ENCODE assay signal across 8 mouse cellular contexts in the genomic region with DNA sequence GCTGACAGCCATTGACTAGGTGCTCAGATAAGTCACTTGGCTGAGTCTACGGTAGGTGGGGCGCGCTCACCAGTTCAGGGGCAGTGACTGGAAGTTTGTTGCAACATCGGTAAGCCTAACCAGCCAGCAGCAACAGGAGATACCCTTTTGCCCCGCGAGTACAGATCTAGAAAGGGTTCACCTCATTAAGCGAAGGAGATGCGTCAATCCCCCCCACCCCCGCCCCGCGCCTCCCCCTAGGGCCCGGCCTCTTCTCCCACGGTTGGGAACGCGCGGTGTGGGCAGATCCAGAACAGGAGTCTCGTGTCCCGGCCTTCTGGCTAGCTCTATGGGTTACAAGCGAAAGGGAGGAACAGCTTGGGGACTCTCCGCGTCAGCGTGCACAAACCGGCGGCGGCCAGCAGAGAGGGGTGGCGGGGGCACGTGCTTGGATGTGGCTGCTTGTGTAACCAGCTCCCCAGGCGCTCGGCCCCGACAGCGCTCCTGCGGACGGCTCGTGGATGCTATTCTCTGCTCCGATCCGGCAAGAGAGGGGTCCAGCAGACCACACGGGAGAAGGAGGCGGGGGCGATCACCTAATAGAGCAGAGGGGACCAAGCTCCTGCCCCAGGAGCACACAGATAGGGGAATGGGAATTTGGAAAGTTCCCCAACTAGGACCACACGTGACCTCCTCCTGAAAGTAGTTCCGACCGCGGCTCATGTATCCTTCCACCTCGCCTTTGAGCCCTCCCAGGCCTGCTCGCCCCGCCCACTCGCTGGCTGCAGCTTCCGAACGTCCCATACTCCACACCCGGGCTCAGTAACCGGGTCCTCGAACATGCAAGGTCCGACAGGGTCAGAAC. TPM values are rescaled to one million over a fixed set of nuclear protein-coding genes. Genes with fewer than 3 reads are reported as not detected.
A peak's percentile ranks its signal among the peaks of the same experiment; 100 is the strongest.
DNase-seq lines count a peak whose midpoint lies in the region; ATAC-seq and TF ChIP-seq lines count a peak whose summit lies in the region.

No protein-coding gene starts in this region.

- H3K4me1 ChIP-seq in erythroblast, embryonic 14.5 days (ENCODE audit: control insufficient read depth): peaks cover 45% of the 10 kb centered on the region
- H3K4me1 ChIP-seq in heart, embryonic 12.5 days (replicated peaks): peaks cover 22% of the 10 kb centered on the region
- H3K4me1 ChIP-seq in kidney, postnatal 0 days (replicated peaks; ENCODE audit: insufficient read depth, low read length): no peaks in the 10 kb centered on the region
- H3K4me1 ChIP-seq in liver, embryonic 12.5 days: peaks cover 39% of the 10 kb centered on the region
- H3K4me1 ChIP-seq in stomach, embryonic 15.5 days: 0 out of 2 replicates have a peak, but pooled peaks cover 4% of the 10 kb centered on the region

- H3K9me3 ChIP-seq in erythroblast, embryonic 14.5 days (ENCODE audit: control insufficient read depth, low read length): no peaks in the 10 kb centered on the region
- no peaks in the 10 kb centered on the region for H3K9me3 ChIP-seq in heart, embryonic 12.5 days (replicated peaks)
- H3K9me3 ChIP-seq in kidney, postnatal 0 days (replicated peaks; ENCODE audit: low read length): no peaks in the 10 kb centered on the region
- no peaks in the 10 kb centered on the region for H3K9me3 ChIP-seq in liver, embryonic 12.5 days (replicated peaks)
- no peaks in the 10 kb centered on the region for H3K9me3 ChIP-seq in stomach, embryonic 15.5 days

- under 1% methylated on average over 51 of the region's 53 CpGs for WGBS in heart, embryonic 12.5 days
- WGBS in kidney, postnatal 0 days: under 1% methylated on average over 50 of the region's 53 CpGs
- under 1% methylated on average over 53 of the region's 53 CpGs for WGBS in liver, embryonic 12.5 days (ENCODE audit: insufficient replicate concordance)
- WGBS in stomach, embryonic 15.5 days: under 1% methylated on average over 53 of the region's 53 CpGs

- DNase-seq in brain, embryonic 14.5 days (ENCODE audit: low read depth): peak; percentile 99
- DNase-seq in kidney, postnatal 0 days (ENCODE audit: low spot score): peak; percentile 98
- peak; percentile 91 to 93 for DNase-seq in natural killer cell, adult 2 months (ENCODE audit: low spot score in 2 of 2)

- H3K4me3 ChIP-seq in C2C12 (ENCODE audit: insufficient read depth, poor library complexity, severe bottlenecking): peak overlapping the region; percentile 53
- H3K4me3 ChIP-seq in erythroblast, embryonic 14.5 days (replicated peaks): peak overlapping the region; percentile 87
- H3K4me3 ChIP-seq in heart, embryonic 12.5 days: peak overlapping the region; percentile 99
- H3K4me3 ChIP-seq in kidney, postnatal 0 days (replicated peaks; ENCODE audit: low read depth, low read length): peak overlapping the region; percentile 97
- peak overlapping the region; percentile 96 for H3K4me3 ChIP-seq in liver, embryonic 12.5 days
- H3K4me3 ChIP-seq in stomach, embryonic 15.5 days (replicated peaks): peak overlapping the region; percentile 75

- H3K79me2 ChIP-seq in C2C12 (ENCODE audit: control insufficient read depth, insufficient read depth): peaks cover 36% of the 10 kb centered on the region

- peak; percentile 87 for ATAC-seq in heart, embryonic 12.5 days (ENCODE audit: insufficient number of reproducible peaks, low FRiP score)
- peak; percentile 81 for ATAC-seq in kidney, postnatal 0 days (replicated peaks; ENCODE audit: low FRiP score, low read depth)
- peak; percentile 75 for ATAC-seq in liver, embryonic 12.5 days
- ATAC-seq in stomach, embryonic 15.5 days (ENCODE audit: insufficient read depth, low FRiP score, low read depth): peak; percentile 73

- TF ChIP-seq CTCF in C2C12 (IDR thresholded peaks at IDR 0.05; ENCODE audit: control insufficient read depth, insufficient read depth, insufficient read length): peak; percentile 30
- peak; percentile 16; the same call in 1 of the 2 replicates for TF ChIP-seq CTCF in brain, embryonic 14.5 days (IDR thresholded peaks at IDR 0.05; ENCODE audit: borderline replicate concordance, extremely low read depth, insufficient read depth, insufficient read length)
- TF ChIP-seq CTCF in kidney, postnatal 0 days (IDR thresholded peaks at IDR 0.05; ENCODE audit: low read depth): peak; percentile 46

- TF ChIP-seq POLR2A in brain, embryonic 14.5 days (IDR thresholded peaks at IDR 0.05; ENCODE audit: borderline replicate concordance, extremely low read depth, insufficient read depth, insufficient read length, poor library complexity, severe bottlenecking): peak; percentile 78; the same call in 1 of the 2 replicates

- H3K4me2 ChIP-seq in heart, embryonic 12.5 days: peak overlapping the region; percentile 93
- peak overlapping the region; percentile 80 for H3K4me2 ChIP-seq in kidney, postnatal 0 days (ENCODE audit: low read length)
- H3K4me2 ChIP-seq in liver, embryonic 12.5 days: peak overlapping the region; percentile 94
- H3K4me2 ChIP-seq in stomach, embryonic 15.5 days: peak overlapping the region; percentile 91

- H3K27ac ChIP-seq in heart, embryonic 12.5 days (ENCODE audit: poor library complexity, severe bottlenecking): peak overlapping the region; percentile 95
- peak overlapping the region; percentile 100 for H3K27ac ChIP-seq in kidney, postnatal 0 days
- H3K27ac ChIP-seq in liver, embryonic 12.5 days: peak overlapping the region; percentile 93
- peak overlapping the region; percentile 95 for H3K27ac ChIP-seq in stomach, embryonic 15.5 days

- H3K9ac ChIP-seq in heart, embryonic 12.5 days: peak overlapping the region; percentile 73
- peak overlapping the region; percentile 98 for H3K9ac ChIP-seq in kidney, postnatal 0 days (ENCODE audit: low read depth, low read length)
- H3K9ac ChIP-seq in liver, embryonic 12.5 days: peak overlapping the region; percentile 75
- H3K9ac ChIP-seq in stomach, embryonic 15.5 days: peak overlapping the region; percentile 42

- H3K79me3 ChIP-seq in C2C12 (ENCODE audit: low read depth): peaks cover 30% of the 10 kb centered on the region

- peaks cover under 1% of the 10 kb centered on the region for H3K36me3 ChIP-seq in C2C12 (ENCODE audit: control insufficient read depth, insufficient read depth)
- no peaks in the 10 kb centered on the region for H3K36me3 ChIP-seq in erythroblast, embryonic 14.5 days (ENCODE audit: control insufficient read depth)
- no peaks in the 10 kb centered on the region for H3K36me3 ChIP-seq in heart, embryonic 12.5 days
- H3K36me3 ChIP-seq in kidney, postnatal 0 days (ENCODE audit: insufficient read depth, low read length): no peaks in the 10 kb centered on the region
- no peaks in the 10 kb centered on the region for H3K36me3 ChIP-seq in liver, embryonic 12.5 days
- no peaks in the 10 kb centered on the region for H3K36me3 ChIP-seq in stomach, embryonic 15.5 days

- H3ac ChIP-seq in C2C12 (ENCODE audit: control insufficient read depth, insufficient read length, low read depth): peak overlapping the region; percentile 66

- no peaks in the 10 kb centered on the region for H3K27me3 ChIP-seq in C2C12 (ENCODE audit: control insufficient read depth, insufficient read depth, insufficient read length)
- peaks cover 24% of the 10 kb centered on the region for H3K27me3 ChIP-seq in erythroblast, embryonic 14.5 days (ENCODE audit: control insufficient read depth)
- H3K27me3 ChIP-seq in heart, embryonic 12.5 days (replicated peaks): no peaks in the 10 kb centered on the region; the same call in 1 of the 2 replicates
- no peaks in the 10 kb centered on the region for H3K27me3 ChIP-seq in kidney, postnatal 0 days (ENCODE audit: insufficient read depth, low read length)
- H3K27me3 ChIP-seq in liver, embryonic 12.5 days (replicated peaks): peaks cover 9% of the 10 kb centered on the region; the same call in 1 of the 2 replicates
- H3K27me3 ChIP-seq in stomach, embryonic 15.5 days (replicated peaks): no peaks in the 10 kb centered on the region; the same call in 1 of the 2 replicates

TF ChIP-seq in C2C12, 6 proteins besides CTCF, POLR2A, EP300 and RAD21:
- TF ChIP-seq FOSL1 (IDR thresholded peaks at IDR 0.05; ENCODE audit: insufficient read depth, low read length, poor library complexity, severe bottlenecking): no peak
- TF ChIP-seq CEBPB (IDR thresholded peaks at IDR 0.05; ENCODE audit: low read depth): peak; percentile 68
- peak; percentile 66 for TF ChIP-seq MAX (IDR thresholded peaks at IDR 0.05)
- TF ChIP-seq USF1 (IDR thresholded peaks at IDR 0.05; ENCODE audit: low read depth): peak; percentile 97
- TF ChIP-seq MYOD1 (IDR thresholded peaks at IDR 0.05; ENCODE audit: control insufficient read depth, insufficient read length, low read depth): no peak

RNA-seq across cellular contexts. Expression of a gene that starts 1.3 kb away (rescaled TPM):
- polyA plus RNA-seq in C2C12 (2012; fragmentation: generic; extraction: Trizol): 9.6 TPM
- polyA plus RNA-seq in brain, embryonic 14.5 days (2012; rRNA removed): 24.7 and 40.3 TPM in 2 replicates
- 0.32 and 0.36 TPM in 2 replicates for polyA plus RNA-seq in erythroblast, embryonic 14.5 days (2012)
- 6.1 and 7.7 TPM in 2 replicates for polyA plus RNA-seq in heart, embryonic 12.5 days (2016; fragmentation: Nextera tagmentation; extraction: Ambion mirVana)
- polyA plus RNA-seq in kidney, postnatal 0 days (2015; fragmentation: Nextera tagmentation; extraction: Ambion mirVana): 8.9 and 9.2 TPM in 2 replicates
- polyA plus RNA-seq in liver, embryonic 12.5 days (2016; fragmentation: Nextera tagmentation; extraction: Ambion mirVana): 5.4 and 5.9 TPM in 2 replicates
- polyA plus RNA-seq in stomach, embryonic 15.5 days (2015; fragmentation: Nextera tagmentation; extraction: Ambion mirVana): 9.3 and 9.7 TPM in 2 replicates

RNA-seq across cellular contexts. Expression of a gene that starts 16.4 kb away (rescaled TPM):
- polyA plus RNA-seq in C2C12 (2012; fragmentation: generic; extraction: Trizol): 10.4 TPM
- polyA plus RNA-seq in brain, embryonic 14.5 days (2012; rRNA removed): 65.5 and 74.5 TPM in 2 replicates
- 0.06 and 0.11 TPM in 2 replicates for polyA plus RNA-seq in erythroblast, embryonic 14.5 days (2012)
- 63.1 and 65.3 TPM in 2 replicates for polyA plus RNA-seq in heart, embryonic 12.5 days (2016; fragmentation: Nextera tagmentation; extraction: Ambion mirVana)
- polyA plus RNA-seq in kidney, postnatal 0 days (2015; fragmentation: Nextera tagmentation; extraction: Ambion mirVana): 79.2 and 83.7 TPM in 2 replicates
- polyA plus RNA-seq in liver, embryonic 12.5 days (2016; fragmentation: Nextera tagmentation; extraction: Ambion mirVana): 32.2 and 32.3 TPM in 2 replicates
- 62.9 and 67.8 TPM in 2 replicates for polyA plus RNA-seq in stomach, embryonic 15.5 days (2015; fragmentation: Nextera tagmentation; extraction: Ambion mirVana)

Comparison
In these comparisons a context has a peak if more than half of its experiments do, and no peak if none do; other contexts are left out.
1. Peak in every context shown above with its lines: DNase-seq, ATAC-seq, H3K4me3 ChIP-seq and H3K27ac ChIP-seq.
2. H3K9ac ChIP-seq: peak in every context shown above with its lines; median percentile 98 in kidney, postnatal 0 days; 75 in liver, embryonic 12.5 days; 73 in heart, embryonic 12.5 days; 42 in stomach, embryonic 15.5 days.
3. RNA of a gene that starts 16.4 kb away (polyA plus RNA-seq): 79.2 to 83.7 TPM in kidney, postnatal 0 days, 65.5 to 74.5 TPM in brain, embryonic 14.5 days, 63.1 to 65.3 TPM in heart, embryonic 12.5 days, 62.9 to 67.8 TPM in stomach, embryonic 15.5 days, 32.2 to 32.3 TPM in liver, embryonic 12.5 days and 10.4 TPM in C2C12 (single experiment); 0.06 to 0.11 TPM in erythroblast, embryonic 14.5 days; every median in the first group is over 10 times any median in the second.